Mouse (Mus musculus) 416B (cell line): ENCODE measurements around the gene Myo7a.
A peak's percentile ranks its signal among the peaks of the same experiment; 100 is the strongest.

ENCODE experiments used
- DNase-seq: peaks from one replicate; pipeline ENCODE4 v3.0.0; 2011; ENCODE audit warnings: low read depth

Myo7a gene

DNA sequence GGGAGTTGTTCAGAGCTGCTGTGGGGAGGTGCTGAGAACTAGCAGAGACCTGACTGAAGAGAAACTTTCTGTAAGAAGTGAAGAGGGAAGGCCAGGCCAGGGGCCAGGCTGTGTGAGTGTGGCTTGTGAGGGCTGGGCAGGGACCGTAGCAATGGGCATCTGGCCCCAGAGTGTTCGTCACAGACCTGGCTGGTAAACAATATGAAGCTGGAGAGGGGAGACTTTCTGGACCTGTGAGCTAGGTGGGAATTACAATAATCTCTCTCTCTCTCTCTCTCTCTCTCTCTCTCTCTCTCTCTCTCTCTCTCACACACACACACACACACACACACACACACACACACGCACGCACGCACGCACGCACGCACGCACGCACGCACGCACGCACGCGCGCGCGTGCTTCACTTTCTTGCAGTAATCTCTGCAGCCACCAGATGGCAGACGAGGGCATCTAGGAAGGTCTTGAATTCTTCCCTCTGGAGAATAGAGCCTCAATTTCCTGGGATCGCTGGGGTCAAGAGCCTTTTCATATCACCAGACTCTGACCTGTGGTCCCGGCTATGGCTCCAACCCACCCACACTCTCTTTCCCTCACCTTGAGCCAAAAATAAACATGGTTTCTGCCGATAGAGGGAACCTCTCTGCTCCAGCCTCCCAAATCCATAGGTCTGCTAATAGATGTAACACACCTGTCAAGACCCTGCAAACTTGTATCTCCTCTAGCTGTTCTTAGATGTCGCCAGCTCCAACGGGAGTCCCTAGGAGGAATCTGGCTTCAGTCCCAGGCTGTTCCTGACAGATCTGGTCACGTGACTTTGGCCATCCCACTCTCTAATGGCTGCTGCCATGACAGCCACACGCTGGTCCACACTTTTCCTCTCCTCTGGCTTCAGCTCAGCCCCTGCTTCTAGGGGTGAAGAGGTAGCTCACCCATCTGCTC, 16.1 kb downstream of the Myo7a start:
- DNase-seq: peak; percentile 81

DNA sequence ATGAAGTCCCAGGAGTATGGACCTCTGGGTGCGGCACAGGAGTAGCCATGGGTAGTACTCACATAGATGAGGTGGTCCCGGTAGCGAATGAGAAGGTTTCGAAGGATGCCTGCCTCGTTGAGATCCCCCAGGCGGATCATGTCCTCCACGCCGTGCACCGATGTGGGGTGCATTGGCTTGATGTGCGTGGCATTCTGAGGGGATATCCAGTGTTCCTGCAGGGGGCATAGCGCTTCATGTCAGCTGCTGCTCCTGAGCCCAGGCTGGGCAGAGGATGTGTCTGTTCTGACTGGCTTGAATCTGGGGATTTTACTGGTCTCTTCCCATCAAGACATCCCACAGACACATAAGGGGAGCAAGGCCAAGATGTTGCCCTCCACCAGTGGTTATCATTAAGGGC, 16.8 kb downstream of the Myo7a start:
- no peak for DNase-seq

DNA sequence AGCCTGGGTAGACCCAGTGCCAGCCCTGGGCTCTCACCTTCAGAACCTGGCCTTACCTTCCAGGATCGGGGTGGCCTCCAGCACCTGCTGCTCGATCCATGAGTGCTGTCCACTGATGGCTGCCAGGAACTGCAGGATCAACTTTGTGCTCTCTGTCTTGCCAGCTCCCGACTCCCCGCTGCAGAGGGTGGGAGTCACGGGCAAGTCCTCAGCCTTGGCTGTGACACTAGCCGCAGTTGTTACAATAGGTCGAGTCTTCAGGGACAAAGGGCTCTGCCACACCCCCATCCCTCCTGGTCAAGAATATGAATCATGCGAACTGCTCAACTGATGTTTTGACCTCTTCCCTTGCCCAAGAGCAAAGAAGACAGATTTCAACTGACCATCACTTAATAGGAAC, 21.8 kb downstream of the Myo7a start:
- no peak for DNase-seq

DNA sequence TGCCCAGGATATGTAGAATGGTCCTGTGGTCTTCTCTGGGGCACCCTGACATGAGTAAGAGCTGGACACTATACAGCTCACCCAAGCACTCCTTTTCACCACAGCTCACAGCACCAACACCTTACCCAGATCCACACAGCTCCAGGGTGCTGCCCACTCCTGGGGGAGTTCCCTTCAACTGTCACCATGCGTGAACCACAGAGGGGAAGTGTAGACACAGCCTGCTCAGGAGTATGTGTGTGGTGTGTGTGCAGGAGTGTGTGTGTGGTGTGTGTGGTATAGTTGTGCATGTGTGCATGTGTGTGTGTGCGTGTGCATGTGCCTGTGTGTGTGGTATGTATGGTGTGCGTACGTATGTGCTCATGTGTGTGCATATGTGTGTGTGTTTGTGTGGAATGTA, 23.5 kb downstream of the Myo7a start:
- DNase-seq: no peak

DNA sequence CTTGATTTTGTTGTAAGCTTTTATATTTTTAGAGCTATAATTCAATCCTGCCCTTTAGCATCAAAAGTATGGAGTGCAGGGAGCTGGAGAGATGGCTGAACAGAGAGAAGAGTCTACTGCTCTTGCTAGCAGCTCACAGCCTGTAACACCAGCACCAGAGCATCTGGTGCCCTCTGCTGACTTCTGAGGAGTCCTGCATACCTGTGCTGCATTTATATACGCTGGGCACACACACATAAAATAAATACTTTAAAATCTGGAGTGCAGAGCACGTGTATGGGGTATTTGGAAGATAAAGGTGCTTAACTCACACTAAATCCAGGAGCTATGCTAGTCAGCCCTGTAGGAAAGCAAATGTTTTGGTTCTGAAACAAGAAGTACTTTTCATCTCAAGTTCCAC, 33.0 kb downstream of the Myo7a start:
- peak; percentile 63 for DNase-seq

DNA sequence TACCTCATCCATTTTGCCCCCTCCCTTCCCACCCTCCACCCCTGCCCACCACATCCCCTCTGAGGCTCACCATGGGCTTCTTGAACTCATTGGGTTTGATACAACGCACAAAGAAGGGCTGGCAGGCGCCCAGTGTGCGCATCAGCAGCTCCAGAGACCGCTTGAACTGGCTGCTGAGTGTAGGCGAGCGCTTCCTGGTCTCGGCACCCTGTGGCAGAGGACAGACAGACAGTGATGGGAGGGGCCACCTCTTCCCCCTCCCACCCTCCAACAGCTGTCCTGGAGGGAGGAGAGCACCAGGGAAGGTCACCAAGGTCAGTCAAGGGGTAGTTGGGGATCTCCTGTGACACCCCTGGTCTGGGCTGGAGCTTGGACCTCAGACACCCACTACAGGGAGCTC, 34.0 kb downstream of the Myo7a start:
- DNase-seq: no peak

DNA sequence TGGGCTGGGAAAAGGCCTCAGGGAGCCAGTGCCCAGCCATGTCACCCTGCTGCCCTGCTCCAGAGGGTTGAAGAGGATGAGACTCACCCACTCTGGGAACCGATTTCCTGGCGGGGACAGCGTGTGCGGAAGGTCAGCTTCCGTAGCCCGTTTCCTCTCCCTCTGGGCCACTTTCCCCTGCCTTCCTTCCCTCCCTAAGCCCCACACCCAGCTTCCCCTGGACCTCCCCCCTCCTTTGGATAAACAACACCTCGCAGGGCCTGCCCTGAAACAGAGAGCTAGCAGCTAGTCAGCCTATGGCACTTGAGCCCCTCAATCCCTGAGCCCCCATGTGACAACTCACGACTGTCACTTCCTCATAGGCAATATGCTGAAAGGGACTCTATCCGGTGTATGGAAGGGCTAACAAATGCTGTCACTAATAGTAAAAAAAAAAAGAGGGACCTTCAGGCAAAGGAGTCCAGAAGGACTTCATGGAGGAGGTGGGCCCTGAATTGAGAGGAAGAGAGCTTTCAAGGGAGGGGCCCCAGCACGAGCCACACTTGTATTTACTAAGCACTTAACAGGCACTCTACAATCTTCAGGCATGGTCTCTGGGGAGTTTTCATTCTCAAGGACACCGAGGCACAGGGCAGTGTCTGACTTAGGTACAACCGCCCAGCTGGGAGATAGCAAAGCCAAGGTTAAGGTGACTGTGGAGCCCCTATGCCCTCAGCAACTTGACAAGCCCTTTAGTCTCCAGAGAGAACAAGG, 34.6 kb downstream of the Myo7a start:
- no peak for DNase-seq

DNA sequence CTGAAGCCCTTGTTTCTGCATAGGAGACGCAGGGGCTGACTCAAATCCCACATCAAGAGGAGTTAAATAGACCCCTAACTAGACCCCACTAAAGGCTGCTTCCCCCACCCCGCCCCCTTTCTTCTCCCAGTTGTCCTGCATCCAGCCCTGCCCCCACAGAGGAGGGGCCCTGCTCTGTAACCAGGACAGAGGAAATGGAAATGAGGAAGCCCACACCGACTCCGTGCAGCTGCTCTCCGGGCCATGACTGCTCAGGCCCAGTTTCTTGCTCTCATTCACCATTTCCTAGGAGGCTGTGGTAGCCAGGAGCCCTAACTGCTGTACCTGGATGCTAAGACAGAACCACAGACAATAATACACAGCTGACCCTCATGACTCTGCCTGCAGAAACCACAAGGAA, 36.9 kb downstream of the Myo7a start:
- no peak for DNase-seq

DNA sequence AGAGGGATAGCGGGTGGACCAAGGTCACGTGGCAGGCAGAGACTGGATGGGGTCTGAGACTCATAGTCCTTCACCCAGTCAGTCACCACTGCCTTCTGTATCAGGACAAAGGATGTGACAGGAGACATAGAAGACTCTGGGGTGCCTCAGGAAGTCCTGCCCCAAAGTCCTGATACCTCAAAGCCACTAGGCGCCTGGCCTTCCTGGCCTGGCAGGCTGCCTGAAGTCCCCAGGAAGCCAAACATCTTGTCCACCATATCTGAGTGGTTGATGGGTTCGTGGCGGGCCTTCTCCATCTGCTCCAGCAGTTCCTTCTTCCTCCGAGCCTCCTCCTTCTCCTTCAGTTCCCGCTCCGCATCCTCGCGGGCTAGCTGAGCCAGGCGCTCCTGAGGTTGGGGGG, 41.9 kb downstream of the Myo7a start:
- peak; percentile 54 for DNase-seq

DNA sequence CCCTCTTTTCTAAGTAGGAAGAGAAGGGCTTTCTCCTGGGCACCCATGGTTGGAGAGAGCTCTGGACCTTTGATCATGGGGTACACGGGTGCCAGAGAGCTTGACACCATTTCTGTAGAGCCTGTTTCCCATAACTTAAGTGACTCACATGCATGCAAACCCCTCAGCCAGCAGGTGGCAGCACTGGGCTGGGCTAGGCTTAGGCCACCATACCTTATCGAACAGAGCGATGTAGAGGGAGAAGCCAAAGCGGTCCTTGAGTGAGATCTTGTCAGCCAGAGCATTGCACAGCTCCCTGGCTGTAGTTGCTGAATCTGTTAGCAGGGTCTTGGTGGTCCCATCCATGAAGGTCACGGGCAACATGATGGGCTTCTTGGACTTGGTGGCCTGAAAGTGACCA, 47.7 kb downstream of the Myo7a start:
- peak; percentile 87 for DNase-seq

DNA sequence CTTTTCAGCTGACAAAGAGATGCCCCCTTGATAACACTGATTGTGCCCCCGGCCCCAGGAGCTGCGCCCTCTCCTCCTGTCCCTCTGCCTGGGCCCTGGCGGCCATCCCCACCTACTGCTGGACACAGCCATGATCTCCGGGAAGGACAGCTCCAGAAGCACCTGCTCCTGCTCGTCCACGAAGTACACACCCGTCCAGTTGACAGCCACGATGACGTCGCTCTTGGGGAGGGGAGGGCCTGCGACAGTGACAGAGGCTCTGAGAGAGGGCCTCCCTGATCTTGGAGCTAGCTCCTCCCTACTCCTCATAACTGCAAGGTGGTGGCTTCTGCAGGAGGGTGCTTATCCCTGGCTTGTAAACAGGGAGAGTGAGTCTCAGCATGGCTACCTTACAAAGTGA, 53.1 kb downstream of the Myo7a start:
- DNase-seq: no peak

DNA sequence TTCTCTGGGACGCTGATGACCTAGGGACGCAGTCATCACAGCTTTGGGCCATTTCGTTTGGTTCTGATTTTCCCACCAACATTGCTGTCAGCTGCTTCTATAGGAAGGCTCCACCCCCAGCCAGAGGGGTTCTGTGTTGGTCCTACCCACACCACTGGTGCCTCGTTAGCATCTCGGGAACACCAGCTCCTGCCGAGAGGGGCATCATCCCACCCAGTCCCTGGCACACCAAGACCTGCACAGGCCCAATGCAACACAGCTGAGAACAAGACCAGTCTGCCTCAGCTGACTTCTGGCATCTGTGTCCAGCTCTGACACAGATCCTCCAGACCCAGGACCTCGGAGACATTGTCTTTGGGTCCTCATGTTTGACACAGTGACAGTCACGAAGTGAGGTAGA, 64.4 kb downstream of the Myo7a start:
- DNase-seq: no peak

DNA sequence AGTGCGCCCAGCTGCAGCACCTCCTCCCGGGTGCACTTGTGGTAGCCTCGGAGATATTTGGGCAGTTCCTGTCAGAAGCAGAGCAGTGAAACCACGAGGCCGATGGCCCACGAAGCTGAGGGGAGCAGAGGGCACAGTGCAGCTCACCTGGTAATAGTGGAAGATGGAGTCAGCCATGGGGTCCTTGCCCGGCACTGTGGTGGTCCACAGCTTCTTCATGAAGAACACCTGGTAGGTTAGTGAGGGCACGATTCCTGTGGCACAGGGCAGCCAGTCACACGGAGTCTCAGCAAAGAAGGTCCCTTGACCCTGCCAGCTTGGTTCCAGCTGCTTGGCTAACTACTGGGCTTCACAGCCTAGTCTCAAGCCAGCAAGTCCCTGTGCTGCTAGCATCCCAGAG, 64.9 kb downstream of the Myo7a start:
- no peak for DNase-seq

DNA sequence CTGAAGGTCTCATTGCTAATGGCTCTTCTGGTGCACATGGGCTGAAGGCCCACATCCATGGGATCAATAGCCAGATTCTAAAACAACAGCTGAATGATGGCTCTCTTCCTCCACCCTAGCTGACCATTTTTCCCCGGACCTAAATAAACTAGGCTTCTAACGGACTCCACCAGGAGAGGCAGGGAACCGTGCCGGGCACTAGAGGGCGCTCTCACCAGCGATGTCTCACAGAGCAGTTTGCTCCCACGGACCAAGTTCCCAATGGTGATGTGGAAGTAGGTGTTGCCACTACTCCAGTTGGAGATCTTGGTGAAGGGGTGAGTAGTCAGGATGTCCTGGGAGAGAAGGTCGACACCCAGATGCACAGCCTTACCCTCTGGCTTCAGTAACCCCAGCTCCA, 67.3 kb downstream of the Myo7a start:
- peak; percentile 59 for DNase-seq

DNA sequence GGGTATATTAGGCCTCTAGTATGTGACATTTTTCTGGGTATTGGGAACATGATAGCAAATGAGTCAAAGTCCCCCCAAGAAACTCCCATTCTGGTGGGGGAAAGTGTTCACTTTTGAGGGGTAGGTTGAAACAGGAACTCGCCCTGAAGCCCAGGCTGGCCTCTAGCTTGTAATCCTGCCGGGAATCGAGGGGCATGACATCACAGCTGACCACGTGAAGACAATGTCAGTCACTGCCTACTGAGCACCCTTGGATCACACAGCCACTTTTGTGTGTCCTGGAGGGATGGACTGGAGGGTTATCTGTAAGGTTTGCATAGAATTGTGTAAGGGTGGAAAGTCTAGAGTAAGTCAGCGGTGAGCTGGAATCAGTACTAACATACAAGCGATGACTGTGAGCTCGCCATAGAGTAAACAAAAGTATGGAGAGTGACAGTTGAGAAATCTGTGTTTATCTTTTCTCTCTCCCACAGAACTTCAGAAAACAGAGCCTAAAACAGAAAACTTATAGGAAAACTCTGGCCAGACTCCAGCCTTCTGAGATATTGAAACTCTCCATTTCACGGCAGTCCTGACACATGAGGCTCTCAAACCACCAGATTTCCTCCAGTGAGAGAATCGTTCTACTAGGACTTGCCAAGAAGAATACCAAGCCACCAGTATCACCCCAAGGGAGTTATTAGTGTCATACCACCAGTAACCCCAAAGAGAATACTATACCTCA, 71.1 kb downstream of the Myo7a start:
- DNase-seq: no peak

DNA sequence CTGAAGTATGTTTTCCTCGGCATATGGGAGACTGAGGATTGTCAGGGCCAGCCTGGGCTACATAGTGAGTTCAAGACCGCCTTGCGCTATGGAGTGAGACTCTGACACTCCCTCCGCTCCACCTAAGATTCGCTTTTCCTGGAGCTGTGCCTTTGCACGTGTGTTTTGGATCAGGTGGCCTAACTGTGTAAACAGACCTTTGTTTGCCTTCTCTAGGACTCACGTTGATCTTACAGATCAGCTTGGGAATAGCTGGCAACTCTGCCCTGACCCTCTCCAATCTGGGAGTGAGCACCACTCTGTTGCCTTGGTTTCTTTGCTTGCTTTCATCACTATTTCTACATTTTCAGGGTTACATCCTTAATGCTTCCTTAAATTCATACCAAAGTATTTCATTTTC, 116.7 kb downstream of the Myo7a start:
- DNase-seq: no peak
